Mouse (Mus musculus): Measurements from ENCODE around the gene Kdm4a. TPM values are rescaled to one million over a fixed set of nuclear protein-coding genes. Genes with fewer than 3 reads are reported as not detected.

The Kdm4a gene
- polyA plus RNA-seq, 1 experiment from 2014 or later: 32.9 TPM

- Histone ChIP-seq H3K27ac (no peak overlapping the region), H3K27me3 (ENCODE audit: poor library complexity, severe bottlenecking) (no peaks in the 10 kb centered on the region), H3K9me3 (no peaks in the 10 kb centered on the region), H3K36me3 (replicated peaks) (peaks cover 3% of the 10 kb centered on the region), H3K4me1 (no peaks in the 10 kb centered on the region), H3K4me3 (no peak overlapping the region)
- DNase-seq (ENCODE audit: extremely low spot score, low spot score): no peak
- 93% methylated on average over 6 of the region's 6 CpGs for WGBS
Observed at GRCm38 (mm10) chr4:118101497-118101896, 78.3 kb downstream of the Kdm4a start.

DNA sequence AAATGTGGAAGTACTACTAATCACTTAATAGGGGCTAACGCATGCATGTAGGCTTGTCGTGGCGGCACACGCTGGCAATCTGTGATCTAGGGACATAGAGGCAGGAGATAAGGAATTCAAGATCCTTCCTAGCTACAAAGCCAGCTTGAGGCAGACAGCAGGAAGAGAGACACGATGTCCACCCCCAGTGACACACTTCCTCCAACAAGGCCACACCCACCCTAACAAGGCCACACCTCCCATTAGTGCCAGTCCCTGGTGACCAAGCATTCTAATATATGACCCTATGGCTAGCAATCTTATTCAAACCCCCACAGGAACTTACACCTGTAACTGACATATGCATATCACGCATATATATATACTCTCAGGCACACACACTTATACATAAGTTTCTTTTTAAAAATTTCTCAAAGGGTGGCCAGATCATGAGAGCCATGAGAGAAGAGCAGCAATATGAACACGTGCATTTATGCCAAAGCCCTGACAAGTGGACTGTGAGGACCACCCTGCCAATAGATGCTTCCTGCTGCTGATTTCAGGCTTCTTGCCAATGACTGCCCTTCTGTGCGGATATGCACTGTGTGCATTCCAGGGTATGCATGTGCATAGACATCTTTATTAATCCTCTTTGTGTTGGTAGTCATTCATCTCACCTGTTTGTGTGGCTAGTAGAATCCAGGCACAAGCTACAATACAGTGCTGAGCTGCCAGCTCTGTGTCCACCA lies 80.0 kb downstream of the Kdm4a start:
- no peak for DNase-seq (ENCODE audit: extremely low spot score, low spot score)
- Histone ChIP-seq H3K9me3 (no peaks in the 10 kb centered on the region), H3K4me1 (no peaks in the 10 kb centered on the region), H3K4me3 (no peak overlapping the region), H3K27me3 (ENCODE audit: poor library complexity, severe bottlenecking) (no peaks in the 10 kb centered on the region), H3K36me3 (replicated peaks) (0 out of 2 replicates have a peak, but pooled peaks cover under 1% of the 10 kb centered on the region), H3K27ac (no peak overlapping the region)
- 94% methylated on average over 8 of the region's 8 CpGs for WGBS

DNA sequence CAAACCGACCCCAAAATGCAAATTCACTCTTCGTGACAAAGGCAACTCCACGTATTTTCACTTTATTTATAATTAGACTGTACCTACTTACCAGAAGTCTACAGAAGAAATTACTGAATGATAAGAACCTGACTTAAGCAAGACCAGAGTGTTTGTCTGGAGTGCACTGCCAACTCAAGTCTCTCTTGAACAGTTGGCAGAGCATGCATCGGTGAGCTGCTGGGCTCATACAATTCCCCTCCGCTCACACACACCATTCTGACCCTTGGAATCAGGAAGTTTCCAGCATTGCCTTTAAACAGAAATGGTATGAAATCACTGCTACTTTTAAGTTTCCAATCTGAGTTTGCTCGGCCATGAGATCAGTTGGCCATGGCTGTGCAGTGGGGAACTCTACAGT lies 81.3 kb downstream of the Kdm4a start:
- DNase-seq (ENCODE audit: extremely low spot score, low spot score): no peak
- 96% methylated on average over 6 of the region's 6 CpGs for WGBS
- no peaks in the 10 kb centered on the region for H3K27me3 ChIP-seq (ENCODE audit: poor library complexity, severe bottlenecking)
- no peak overlapping the region for H3K27ac ChIP-seq
- no peaks in the 10 kb centered on the region for H3K4me1 ChIP-seq
- no peaks in the 10 kb centered on the region for H3K9me3 ChIP-seq
- no peak overlapping the region for H3K4me3 ChIP-seq
- peaks cover 7% of the 10 kb centered on the region for H3K36me3 ChIP-seq (replicated peaks)

DNA sequence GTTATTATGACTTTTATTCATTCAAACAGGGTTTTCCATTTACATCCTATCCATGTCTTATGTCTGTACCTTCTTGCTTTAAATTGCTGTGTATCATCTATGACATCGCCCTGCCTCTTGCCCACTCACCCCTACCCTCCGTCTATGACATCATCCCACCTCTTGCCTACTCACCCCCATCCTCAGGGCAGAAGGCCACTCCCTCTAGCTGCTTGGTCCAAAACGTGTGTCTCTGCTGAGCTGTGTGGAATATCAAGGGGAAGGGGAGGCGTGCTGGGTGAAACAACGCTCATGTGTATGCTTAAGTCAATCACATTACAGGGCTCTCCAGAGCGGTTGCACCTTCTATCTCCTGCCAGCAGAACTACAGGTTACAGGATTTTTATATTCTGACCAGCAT lies 83.8 kb downstream of the Kdm4a start:
- H3K27ac ChIP-seq: no peak overlapping the region
- no peak for DNase-seq (ENCODE audit: extremely low spot score, low spot score)
- no peaks in the 10 kb centered on the region for H3K4me1 ChIP-seq
- H3K9me3 ChIP-seq: no peaks in the 10 kb centered on the region
- no peaks in the 10 kb centered on the region for H3K27me3 ChIP-seq (ENCODE audit: poor library complexity, severe bottlenecking)
- H3K4me3 ChIP-seq: no peak overlapping the region
- peaks cover 7% of the 10 kb centered on the region for H3K36me3 ChIP-seq (replicated peaks)
- 84% methylated on average over 6 of the region's 6 CpGs for WGBS

DNA sequence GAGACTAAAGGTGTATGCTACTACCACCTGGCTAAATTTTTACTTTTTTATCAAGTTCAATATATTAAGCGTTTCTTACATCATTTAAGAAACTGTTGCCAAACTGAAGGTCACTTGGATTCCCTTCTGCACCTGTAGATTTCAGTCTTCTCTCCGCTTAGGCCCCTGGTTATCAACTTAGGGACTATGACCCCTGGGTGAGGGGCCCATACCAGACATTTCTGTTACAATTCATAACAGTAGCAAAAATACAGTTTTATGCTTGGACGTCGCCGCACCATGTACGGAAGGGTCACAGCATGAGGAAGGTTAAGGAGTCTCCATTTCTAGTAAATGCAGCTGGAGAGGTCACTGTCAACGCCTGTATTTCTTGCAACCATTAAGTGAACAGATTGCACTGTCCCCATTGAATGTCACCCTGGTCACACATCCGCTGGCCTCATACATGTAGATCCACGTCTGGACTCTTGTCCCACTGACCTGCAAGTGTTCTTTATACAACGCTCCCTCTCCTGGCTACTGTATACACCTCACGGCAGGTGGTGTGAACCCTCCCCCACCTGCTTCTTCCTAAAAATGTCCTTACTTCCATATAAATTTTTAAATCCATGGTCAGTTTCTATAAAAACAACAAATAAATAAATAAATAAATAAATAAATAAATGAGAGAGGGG lies 86.9 kb downstream of the Kdm4a start:
- Histone ChIP-seq H3K4me1 (no peaks in the 10 kb centered on the region), H3K27ac (no peak overlapping the region), H3K9me3 (no peaks in the 10 kb centered on the region), H3K27me3 (ENCODE audit: poor library complexity, severe bottlenecking) (no peaks in the 10 kb centered on the region), H3K4me3 (no peak overlapping the region), H3K36me3 (replicated peaks) (peaks cover 7% of the 10 kb centered on the region)
- 94% methylated on average over 11 of the region's 11 CpGs for WGBS
- DNase-seq (ENCODE audit: extremely low spot score, low spot score): no peak

DNA sequence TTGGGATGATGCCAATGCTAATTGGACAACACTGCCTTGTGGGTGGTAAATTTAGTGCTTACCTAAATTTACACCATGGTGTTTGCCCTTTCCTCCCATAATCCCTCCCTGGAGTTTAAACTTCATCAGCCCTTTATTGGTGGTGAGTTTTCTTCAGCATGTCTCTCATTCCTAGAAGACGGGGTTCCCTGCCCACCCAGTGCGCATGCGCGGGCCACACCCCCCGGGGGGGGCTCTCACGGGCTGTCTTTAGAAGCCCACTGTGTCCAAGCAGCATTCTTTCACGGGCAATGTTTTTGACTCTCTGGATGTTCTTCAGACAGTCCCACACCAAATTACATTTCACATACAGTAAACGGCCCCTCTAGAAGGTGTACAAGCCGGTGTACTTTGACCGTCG lies 89.4 kb downstream of the Kdm4a start:
- no peak overlapping the region for H3K27ac ChIP-seq
- no peaks in the 10 kb centered on the region for H3K9me3 ChIP-seq
- no peaks in the 10 kb centered on the region for H3K27me3 ChIP-seq (ENCODE audit: poor library complexity, severe bottlenecking)
- no peak overlapping the region for H3K4me3 ChIP-seq
- 90% methylated on average over 11 of the region's 11 CpGs for WGBS
- H3K36me3 ChIP-seq (replicated peaks): peaks cover 7% of the 10 kb centered on the region
- no peak for DNase-seq (ENCODE audit: extremely low spot score, low spot score)
- H3K4me1 ChIP-seq: no peaks in the 10 kb centered on the region

- WGBS: 63% methylated on average over 9 of the region's 9 CpGs
- Histone ChIP-seq H3K27ac (no peak overlapping the region), H3K4me3 (no peak overlapping the region), H3K36me3 (replicated peaks) (peaks cover 7% of the 10 kb centered on the region), H3K9me3 (no peaks in the 10 kb centered on the region), H3K4me1 (no peaks in the 10 kb centered on the region), H3K27me3 (ENCODE audit: poor library complexity, severe bottlenecking) (no peaks in the 10 kb centered on the region)
- no peak for DNase-seq (ENCODE audit: extremely low spot score, low spot score)
Observed at GRCm38 (mm10) chr4:118089939-118090338, 89.9 kb downstream of the Kdm4a start.

DNA sequence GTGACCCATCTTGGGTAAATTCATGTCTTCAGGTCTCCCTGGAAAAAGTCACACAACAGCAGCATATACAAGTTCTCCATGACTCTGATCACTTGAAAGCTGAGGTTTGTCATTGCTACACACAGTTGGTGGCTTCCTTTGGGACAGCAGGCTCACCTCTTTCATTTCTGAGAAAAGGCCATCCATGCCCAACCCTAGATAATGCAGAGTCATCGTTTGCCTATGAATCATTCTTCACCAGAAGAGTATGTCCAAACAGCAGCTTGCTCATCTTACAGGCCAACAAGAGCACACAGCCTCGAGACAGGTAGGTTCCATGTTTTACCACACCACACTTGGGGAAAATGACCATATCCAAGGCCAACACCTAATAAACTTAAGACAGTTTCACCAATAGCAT lies 91.1 kb downstream of the Kdm4a start:
- 90% methylated on average over 2 of the region's 2 CpGs for WGBS
- Histone ChIP-seq H3K36me3 (replicated peaks) (no peaks in the 10 kb centered on the region), H3K9me3 (no peaks in the 10 kb centered on the region), H3K4me1 (no peaks in the 10 kb centered on the region), H3K27me3 (ENCODE audit: poor library complexity, severe bottlenecking) (no peaks in the 10 kb centered on the region), H3K4me3 (no peak overlapping the region), H3K27ac (no peak overlapping the region)
- no peak for DNase-seq (ENCODE audit: extremely low spot score, low spot score)

Small RNA genes lying within 50 kb of the gene (microRNA-seq; reads per million reads assigned to microRNA genes)
- gene Mir7226: 3.9 reads per million, percentile 8 among the genes with 10 or more reads in this experiment

Other genes starting within 250 kb of the Kdm4a start
- 5.8 and 5.9 TPM in 2 replicates for gene St3gal3, start 45.1 kb downstream of the Kdm4a start, polyA plus RNA-seq (2016; fragmentation: Nextera tagmentation; extraction: Ambion mirVana)
- gene Ptprf, start 111.4 kb upstream of the Kdm4a start, polyA plus RNA-seq (2016; fragmentation: Nextera tagmentation; extraction: Ambion mirVana): 99.7 and 102 TPM in 2 replicates
- gene Szt2, start 229.2 kb upstream of the Kdm4a start, polyA plus RNA-seq (2016; fragmentation: Nextera tagmentation; extraction: Ambion mirVana): 8.7 and 9.7 TPM in 2 replicates
- gene Med8, start 229.3 kb upstream of the Kdm4a start, polyA plus RNA-seq (2016; fragmentation: Nextera tagmentation; extraction: Ambion mirVana): 171 and 178 TPM in 2 replicates
- 42.8 and 45.5 TPM in 2 replicates for gene Elovl1, start 248.1 kb upstream of the Kdm4a start, polyA plus RNA-seq (2016; fragmentation: Nextera tagmentation; extraction: Ambion mirVana)